Mouse (Mus musculus) hindbrain, embryonic 16.5 days (tissue): Measurements from ENCODE around the gene Gm21992. TPM values are rescaled to one million over a fixed set of nuclear protein-coding genes. Genes with fewer than 3 reads are reported as not detected.

Experiments used
- ATAC-seq: fragments of 200-750 bp; cut with Nextera tagmentation; 2 replicates; pipeline ENCODE4 v1.8.0; 2017; ENCODE audit warnings: moderate TSS enrichment, moderate library complexity
- H3K27ac ChIP-seq: fragments of 300-500 bp; sonication (generic); 2 replicates; pipeline ENCODE4 v1.5.1; 2014; ENCODE audit warnings: low read depth, mild to moderate bottlenecking, control low read depth, low read length, moderate library complexity
- H3K27me3 ChIP-seq: fragments of 300-500 bp; sonication (generic); replicated peaks from 2 replicates; pipeline ENCODE4 v1.6.1; 2014; ENCODE audit warnings: low read length; ENCODE audit not compliant: control insufficient read depth, insufficient read depth
- H3K36me3 ChIP-seq: fragments of 300-500 bp; sonication (generic); 2 replicates; pipeline ENCODE4 v1.6.1; 2014; ENCODE audit warnings: mild to moderate bottlenecking, low read length, moderate library complexity, mixed read lengths; ENCODE audit not compliant: control insufficient read depth, insufficient read depth
- H3K4me1 ChIP-seq: fragments of 300-500 bp; sonication (generic); 2 replicates; pipeline ENCODE4 v1.6.1; 2014; ENCODE audit warnings: low read depth, low read length; ENCODE audit not compliant: control insufficient read depth, insufficient read depth
- H3K4me2 ChIP-seq: fragments of 300-500 bp; sonication (generic); 2 replicates; pipeline ENCODE4 v1.6.1; 2014; ENCODE audit warnings: mild to moderate bottlenecking, low read length, control low read depth, moderate library complexity
- H3K4me3 ChIP-seq: fragments of 300-500 bp; sonication (generic); 2 replicates; pipeline ENCODE4 v1.5.1; 2014; ENCODE audit warnings: mild to moderate bottlenecking, low read length, control low read depth, moderate library complexity
- H3K9ac ChIP-seq: fragments of 300-500 bp; sonication (generic); 2 replicates; pipeline ENCODE4 v1.6.1; 2014; ENCODE audit warnings: low read depth, mild to moderate bottlenecking, control low read depth, low read length, moderate library complexity
- H3K9me3 ChIP-seq: fragments of 300-500 bp; sonication (generic); 2 replicates; pipeline ENCODE4 v1.6.1; 2014; ENCODE audit warnings: mild to moderate bottlenecking, low read length, moderate library complexity; ENCODE audit not compliant: control insufficient read depth
- WGBS: fragments of 180-500 bp; shearing (Covaris S2); extraction: QIAGEN DNeasy Blood & Tissue Kit; methylation state at CpG from one replicate; pipeline ENCODE4 v1.1.7; 2014; 5-methylcytosine and 5-hydroxymethylcytosine counted together
- polyA plus RNA-seq: library from polyadenylated mRNA; unstranded; fragments of >200 nt; fragmentation: Nextera tagmentation; extraction: Ambion mirVana; gene quantifications from 2 replicates; pipeline ENCODE4 v1.2.1, GENCODE M21; 2015

The Gm21992 gene
- polyA plus RNA-seq = 21.3 and 24.2 TPM in 2 replicates

DNA sequence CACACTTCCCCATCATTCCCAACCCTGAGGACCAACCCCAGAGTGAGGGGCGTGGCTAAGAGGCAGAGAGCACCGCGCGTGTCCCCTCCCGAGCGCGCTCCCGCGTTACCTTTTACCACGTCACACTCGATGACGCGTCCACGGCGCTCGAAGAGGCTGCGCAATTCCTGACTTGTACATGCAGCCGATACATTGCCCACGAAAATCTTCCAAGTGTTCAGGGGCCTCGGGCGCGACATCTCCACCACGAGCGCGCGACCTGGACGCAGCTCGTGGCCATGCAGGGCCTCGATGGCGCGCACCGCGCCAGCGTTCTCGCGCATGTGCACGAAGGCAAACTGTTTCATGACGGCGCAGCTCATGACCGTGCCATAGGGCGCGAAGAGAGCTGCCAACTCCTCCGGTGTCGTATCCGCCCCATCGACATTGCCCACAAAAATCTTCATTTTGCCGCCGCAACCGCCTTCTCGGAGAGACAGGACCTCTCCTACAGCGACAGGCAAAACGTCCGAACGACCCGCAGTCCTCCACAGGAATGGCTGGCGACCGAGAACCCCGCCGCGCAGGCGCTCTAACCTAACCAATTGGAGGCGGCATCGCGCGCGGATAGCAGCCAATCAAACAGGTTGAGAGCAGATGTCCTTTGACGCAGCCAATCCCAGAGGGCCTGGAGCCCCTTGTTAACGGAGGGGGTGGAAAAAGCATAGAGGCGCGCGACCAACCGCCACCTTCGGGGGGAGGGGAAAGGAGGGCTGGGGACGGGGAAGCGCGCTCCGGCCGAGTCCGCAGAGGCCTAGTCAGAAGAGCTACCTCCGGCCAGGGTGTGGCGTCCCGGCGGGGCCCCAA is at the start of gene Gm21992, which contains the start of gene Rbm14:
TSS of gene Gm21992 (minus strand) at position 550 of the 846 bp plus-strand sequence.
TSS of gene Rbm14 (minus strand) at position 572 of the 846 bp plus-strand sequence.
- ATAC-seq = peak; percentile 99
- Histone ChIP-seq H3K4me3 (peak within 1 kb of the TSS; percentile 93), H3K36me3 (no peaks in the 10 kb centered on the region), H3K27me3 (no peaks in the 10 kb centered on the region), H3K27ac (peak within 1 kb of the TSS; percentile 97), H3K4me1 (peaks cover 17% of the 10 kb centered on the region), H3K9me3 (no peaks in the 10 kb centered on the region; the same call in 1 of the 2 replicates), H3K9ac (peak within 1 kb of the TSS; percentile 71), H3K4me2 (peak within 1 kb of the TSS; percentile 94)
- WGBS = under 1% methylated on average over 83 of the region's 83 CpGs

- Histone ChIP-seq H3K36me3 (peaks cover 15% of the 10 kb centered on the region; the same call in 1 of the 2 replicates), H3K27ac (no peak overlapping the region), H3K4me2 (no peak overlapping the region), H3K9ac (no peak overlapping the region), H3K27me3 (no peaks in the 10 kb centered on the region), H3K9me3 (no peaks in the 10 kb centered on the region), H3K4me1 (peaks cover 12% of the 10 kb centered on the region), H3K4me3 (no peak overlapping the region)
- ATAC-seq = no peak
- 83% methylated on average over 6 of the region's 6 CpGs for WGBS
Measured at GRCm38 (mm10) chr19:4859081-4859480, 47.7 kb upstream of the Gm21992 start.

GRCm38 (mm10) chr19:4855951-4856350 is 44.5 kb upstream of the Gm21992 start:
- Histone ChIP-seq H3K27me3 (no peaks in the 10 kb centered on the region), H3K36me3 (peaks cover 15% of the 10 kb centered on the region; the same call in 1 of the 2 replicates), H3K9ac (peak overlapping the region; percentile 81), H3K9me3 (no peaks in the 10 kb centered on the region), H3K4me1 (peaks cover 12% of the 10 kb centered on the region), H3K27ac (no peak overlapping the region), H3K4me3 (peak overlapping the region; percentile 64), H3K4me2 (peak overlapping the region; percentile 96)
- no peak for ATAC-seq
- WGBS = 72% methylated on average over 4 of the region's 4 CpGs

DNA sequence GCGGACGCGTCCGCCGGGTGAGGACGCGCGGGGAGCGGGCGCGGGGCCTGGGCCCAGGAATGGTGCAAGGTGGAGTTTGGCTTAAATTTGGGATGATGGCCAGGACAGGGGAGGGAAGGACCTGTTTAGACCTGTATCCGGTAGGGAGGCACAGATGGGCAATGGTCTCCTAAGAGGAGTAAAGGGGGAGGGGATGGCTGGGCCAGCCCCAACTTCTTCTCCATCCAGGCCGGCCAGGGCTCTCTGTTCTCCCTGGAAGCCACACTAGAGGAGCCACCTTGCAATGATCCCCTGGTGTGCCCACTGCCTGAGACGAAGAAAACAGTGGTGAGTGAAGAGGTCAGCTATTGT is 44.0 kb upstream of the Gm21992 start:
- H3K4me2 ChIP-seq = peak overlapping the region; percentile 96
- WGBS = 2% methylated on average over 14 of the region's 14 CpGs
- 0 out of 2 replicates have a peak overlapping the region, but pooled peaks have one; percentile 61 for H3K27ac ChIP-seq
- H3K9ac ChIP-seq = peak overlapping the region; percentile 81
- H3K36me3 ChIP-seq = peaks cover 12% of the 10 kb centered on the region; the same call in 1 of the 2 replicates
- no peaks in the 10 kb centered on the region for H3K27me3 ChIP-seq
- ATAC-seq = 0 out of 2 replicates have a peak, but pooled peaks have one; percentile 64
- peaks cover 12% of the 10 kb centered on the region for H3K4me1 ChIP-seq
- H3K4me3 ChIP-seq = peak overlapping the region; percentile 64
- H3K9me3 ChIP-seq = no peaks in the 10 kb centered on the region

DNA sequence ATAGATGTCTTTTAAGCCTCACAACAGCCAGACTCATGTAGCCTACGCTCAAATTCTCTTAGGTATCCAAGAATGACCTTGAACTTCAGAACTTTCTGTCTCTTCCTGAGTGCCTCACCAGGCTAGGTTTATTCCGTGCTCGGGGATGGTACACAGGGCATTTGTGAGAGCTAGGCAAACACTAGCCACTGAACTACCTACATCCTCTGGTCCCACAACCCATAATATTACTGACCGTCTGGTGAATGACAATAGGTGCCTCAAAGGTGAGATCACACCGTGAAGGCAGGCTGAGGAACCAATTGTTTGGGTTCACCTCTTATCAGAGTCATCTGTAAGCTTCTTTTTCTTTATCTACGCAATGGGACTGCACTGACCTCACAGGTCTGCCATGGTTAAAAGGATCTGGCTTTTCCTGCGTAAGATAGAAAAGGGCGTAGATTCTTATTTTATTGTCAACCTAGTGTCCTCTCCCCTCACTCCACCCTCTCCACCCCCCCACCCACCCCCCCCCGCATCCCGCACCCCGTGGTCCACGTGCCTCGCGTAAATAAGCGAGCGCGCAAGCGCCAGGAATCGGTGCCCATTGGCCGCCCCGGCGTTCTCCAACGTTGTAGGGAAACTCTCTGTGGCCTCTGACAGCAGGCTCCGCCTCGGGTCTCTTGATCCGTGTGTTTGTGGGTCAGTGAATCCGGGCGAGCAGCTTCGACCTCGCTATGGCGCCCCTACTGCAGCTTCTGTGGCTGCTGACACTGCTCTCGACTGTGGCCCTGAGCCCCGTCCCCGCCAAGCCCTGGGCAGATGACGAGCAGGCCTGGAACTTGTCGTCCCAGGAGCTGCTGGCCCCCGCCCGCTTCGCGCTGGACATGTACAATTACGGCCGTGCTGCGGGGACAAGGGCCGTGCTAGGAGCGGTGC is 43.4 kb upstream of the Gm21992 start, which contains the start of gene Ctsf:
TSS of gene Ctsf (plus strand) at position 579 of the 918 bp plus-strand sequence.
- Histone ChIP-seq H3K4me3 (peak within 1 kb of the TSS; percentile 64), H3K9me3 (no peaks in the 10 kb centered on the region), H3K36me3 (peaks cover 9% of the 10 kb centered on the region; the same call in 1 of the 2 replicates), H3K27me3 (no peaks in the 10 kb centered on the region), H3K4me2 (peak within 1 kb of the TSS; percentile 96), H3K4me1 (peaks cover 12% of the 10 kb centered on the region), H3K27ac (0 out of 2 replicates have a peak within 1 kb of the TSS, but pooled peaks have one; percentile 61), H3K9ac (peak within 1 kb of the TSS; percentile 81)
- ATAC-seq = peak; percentile 95
- 4% methylated on average over 45 of the region's 45 CpGs for WGBS

DNA sequence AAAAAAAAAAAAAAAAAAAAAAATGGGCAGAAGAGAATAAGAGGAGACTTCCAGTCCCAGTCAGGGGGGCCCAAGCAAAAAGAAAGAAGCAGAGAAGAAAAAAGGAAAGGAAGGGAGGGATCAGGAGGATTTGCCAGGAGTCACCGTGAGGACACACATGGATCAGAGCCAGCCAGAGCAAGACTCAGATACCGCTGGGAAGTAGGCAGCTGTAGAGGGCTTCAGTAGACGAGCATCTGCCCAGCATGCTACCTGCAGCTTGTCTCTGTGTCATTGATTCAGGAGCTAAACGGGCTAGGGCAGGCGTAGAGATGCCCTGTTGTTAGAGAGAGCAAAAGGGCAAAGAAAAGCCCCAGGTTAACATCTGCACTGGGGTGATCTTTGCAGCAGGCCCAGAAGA is 38.9 kb upstream of the Gm21992 start:
- Histone ChIP-seq H3K36me3 (no peaks in the 10 kb centered on the region), H3K4me2 (no peak overlapping the region), H3K9ac (no peak overlapping the region), H3K4me1 (peaks cover 4% of the 10 kb centered on the region), H3K27ac (no peak overlapping the region), H3K9me3 (no peaks in the 10 kb centered on the region), H3K4me3 (no peak overlapping the region), H3K27me3 (peaks cover 2% of the 10 kb centered on the region; the same call in 1 of the 2 replicates)
- WGBS = 34% methylated on average over 5 of the region's 5 CpGs
- no peak for ATAC-seq

GRCm38 (mm10) chr19:4849800-4850199 is 38.4 kb upstream of the Gm21992 start:
- no peaks in the 10 kb centered on the region for H3K36me3 ChIP-seq
- H3K9me3 ChIP-seq = no peaks in the 10 kb centered on the region
- H3K27ac ChIP-seq = no peak overlapping the region
- H3K4me3 ChIP-seq = no peak overlapping the region
- peaks cover 2% of the 10 kb centered on the region; the same call in 1 of the 2 replicates for H3K27me3 ChIP-seq
- no peak overlapping the region for H3K9ac ChIP-seq
- WGBS = 54% methylated on average over 4 of the region's 4 CpGs
- peaks cover 4% of the 10 kb centered on the region for H3K4me1 ChIP-seq
- H3K4me2 ChIP-seq = no peak overlapping the region
- no peak for ATAC-seq

- 40% methylated on average over 7 of the region's 7 CpGs for WGBS
- Histone ChIP-seq H3K27me3 (peaks cover 2% of the 10 kb centered on the region; the same call in 1 of the 2 replicates), H3K36me3 (no peaks in the 10 kb centered on the region), H3K4me3 (no peak overlapping the region), H3K4me1 (no peaks in the 10 kb centered on the region), H3K9me3 (no peaks in the 10 kb centered on the region), H3K27ac (no peak overlapping the region), H3K9ac (no peak overlapping the region), H3K4me2 (no peak overlapping the region)
- no peak for ATAC-seq
Measured at GRCm38 (mm10) chr19:4847490-4847889, 36.1 kb upstream of the Gm21992 start.
